Mouse (Mus musculus) myocyte (in vitro differentiated cells): ENCODE measurements around the gene Slc9a5. TPM values are rescaled to one million over a fixed set of nuclear protein-coding genes. Genes with fewer than 3 reads are reported as not detected.

Experiments
- H3K27me3 ChIP-seq: one replicate; pipeline ENCODE4 v1.6.1; 2011; ENCODE audit not compliant: control insufficient read depth, insufficient read depth, insufficient read length
- H3K36me3 ChIP-seq: one replicate; pipeline ENCODE4 v1.6.1; 2011; ENCODE audit not compliant: control insufficient read depth, insufficient read depth
- H3K4me2 ChIP-seq: one replicate; pipeline ENCODE4 v1.6.1; 2011; ENCODE audit warnings: low read depth, control low read depth
- H3K4me3 ChIP-seq: one replicate; pipeline ENCODE4 v1.5.1; 2011; ENCODE audit warnings: mild to moderate bottlenecking, control low read depth, moderate library complexity
- H3K79me2 ChIP-seq: one replicate; pipeline ENCODE4 v1.6.1; 2011; ENCODE audit not compliant: control insufficient read depth, insufficient read depth
- H3ac ChIP-seq: one replicate; pipeline ENCODE4 v1.6.1; 2011; ENCODE audit not compliant: control insufficient read depth, insufficient read length
- CEBPB ChIP-seq: IDR thresholded peaks from 2 replicates; pipeline ENCODE4 v1.6.1; 2011; ENCODE audit warnings: mild to moderate bottlenecking, moderate library complexity; ENCODE audit not compliant: poor library complexity, insufficient read depth, severe bottlenecking
- E2F4 ChIP-seq: IDR thresholded peaks from one replicate; pipeline ENCODE4 v1.6.1; 2011; ENCODE audit warnings: mild to moderate bottlenecking, control low read depth, moderate library complexity; ENCODE audit not compliant: insufficient read depth
- MAX ChIP-seq: IDR thresholded peaks from one replicate; pipeline ENCODE4 v1.6.1; 2011; ENCODE audit warnings: low read depth, mild to moderate bottlenecking, control low read depth
- MYOD1 ChIP-seq, 3 experiments: IDR thresholded peaks; one replicate each; pipeline ENCODE4 v1.6.1; 2011; ENCODE audit warnings: control low read depth in 2 of 3, low read depth in 2 of 3, mild to moderate bottlenecking in 2 of 3, moderate library complexity in 1 of 3; ENCODE audit not compliant: insufficient read length in 2 of 3, control insufficient read depth in 1 of 3
- MYOG ChIP-seq, 3 experiments: IDR thresholded peaks; one replicate each; pipeline ENCODE4 v1.6.1; 2011; ENCODE audit warnings: control low read depth in 2 of 3, low read depth in 2 of 3, mild to moderate bottlenecking in 2 of 3; ENCODE audit not compliant: insufficient read length in 2 of 3, control insufficient read depth in 1 of 3, insufficient read depth in 1 of 3
- POLR2A ChIP-seq: IDR thresholded peaks from one replicate; pipeline ENCODE4 v1.6.1; 2011; ENCODE audit warnings: low read depth, mild to moderate bottlenecking, control low read depth, moderate library complexity; ENCODE audit not compliant: insufficient read length
- POLR2AphosphoS2 ChIP-seq: IDR thresholded peaks from one replicate; pipeline ENCODE4 v1.6.1; 2011; ENCODE audit warnings: low read depth, control low read depth; ENCODE audit not compliant: insufficient read length
- REST ChIP-seq: IDR thresholded peaks from one replicate; pipeline ENCODE4 v1.6.1; 2011; ENCODE audit warnings: mild to moderate bottlenecking, control low read depth, moderate library complexity; ENCODE audit not compliant: insufficient read depth, insufficient read length
- SRF ChIP-seq: IDR thresholded peaks from one replicate; pipeline ENCODE4 v1.6.1; 2011; ENCODE audit warnings: low read depth; ENCODE audit not compliant: control insufficient read depth, insufficient read length
- TCF12 ChIP-seq: IDR thresholded peaks from one replicate; pipeline ENCODE4 v1.6.1; 2011; ENCODE audit warnings: mild to moderate bottlenecking, control low read depth; ENCODE audit not compliant: poor library complexity, insufficient read depth, severe bottlenecking
- TCF3 ChIP-seq: IDR thresholded peaks from one replicate; pipeline ENCODE4 v1.6.1; 2011; ENCODE audit warnings: low read depth, control low read depth; ENCODE audit not compliant: insufficient read length
- USF1 ChIP-seq: IDR thresholded peaks from one replicate; pipeline ENCODE4 v1.6.1; 2011; ENCODE audit warnings: low read depth, mild to moderate bottlenecking, control low read depth, moderate library complexity
- polyA plus RNA-seq: library from polyadenylated mRNA; unstranded; fragments of >200 nt; fragmentation: generic; extraction: Trizol; gene quantifications from one replicate; pipeline ENCODE4 v1.2.1, GENCODE M21; 2012; ENCODE audit warnings: missing spikeins

Gene Slc9a5
- polyA plus RNA-seq, 1 experiment = 6.2 TPM

DNA sequence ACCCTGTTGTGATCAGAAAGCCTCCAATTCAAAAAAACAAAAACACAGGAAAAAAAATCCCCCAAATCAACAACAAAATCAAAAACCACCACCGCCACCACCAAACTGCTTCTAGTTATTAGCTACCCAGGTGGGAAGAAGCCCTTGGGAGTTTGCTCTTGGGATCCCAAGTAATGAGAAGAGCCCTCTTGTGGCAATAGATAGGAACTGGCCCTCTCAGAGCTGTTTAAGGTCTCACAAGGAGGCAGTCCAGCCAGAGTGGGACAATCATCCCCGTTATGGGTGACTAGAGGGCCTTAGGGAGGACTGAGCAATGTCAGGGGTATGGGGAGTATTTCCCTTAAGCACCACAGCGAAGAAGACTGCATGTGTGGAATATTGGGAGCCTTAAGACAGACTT lies 49.1 kb downstream of the Slc9a5 start:
- Histone ChIP-seq H3K4me2 (no peak overlapping the region), H3K27me3 (no peaks in the 10 kb centered on the region), H3K36me3 (no peaks in the 10 kb centered on the region), H3K4me3 (no peak overlapping the region), H3ac (no peak overlapping the region), H3K79me2 (no peaks in the 10 kb centered on the region)
- no peak for TF ChIP-seq REST
- TF ChIP-seq E2F4 = no peak
- no peak for TF ChIP-seq POLR2A
- no peak for TF ChIP-seq TCF12
- TF ChIP-seq POLR2AphosphoS2 = no peak
- no peak for TF ChIP-seq USF1
- TF ChIP-seq MAX = no peak
- no peak for TF ChIP-seq TCF3
- TF ChIP-seq CEBPB = no peak
- no peak for TF ChIP-seq MYOG (IDR thresholded peaks at IDR 0.05; ENCODE audit: control insufficient read depth in 1 of 3, insufficient read depth in 1 of 3, insufficient read length in 2 of 3, low read depth in 2 of 3)
- TF ChIP-seq MYOD1 (IDR thresholded peaks at IDR 0.05; ENCODE audit: control insufficient read depth in 1 of 3, insufficient read length in 2 of 3, low read depth in 2 of 3) = no peak
- TF ChIP-seq SRF = no peak

DNA sequence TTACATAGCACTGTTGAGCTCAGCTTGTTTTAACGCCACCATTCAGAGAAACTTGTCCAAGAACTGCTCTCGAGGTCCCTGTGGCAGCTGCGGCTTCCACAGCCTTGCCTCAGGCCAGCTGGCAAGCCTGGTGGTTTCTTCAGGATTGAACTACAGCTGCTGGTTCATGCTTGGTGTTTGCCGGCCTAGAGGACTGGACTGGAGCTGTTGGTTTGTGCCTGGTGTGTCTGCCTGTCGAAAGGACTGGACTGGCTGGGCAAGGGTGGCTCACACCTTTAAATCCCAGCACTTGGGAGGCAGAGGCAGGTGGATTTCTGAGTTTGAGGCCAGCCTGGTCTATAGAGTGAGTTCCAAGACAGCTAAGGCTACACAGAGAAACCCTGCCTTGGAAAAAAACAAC lies 51.4 kb downstream of the Slc9a5 start:
- TF ChIP-seq MYOD1 (IDR thresholded peaks at IDR 0.05; ENCODE audit: control insufficient read depth in 1 of 3, insufficient read length in 2 of 3, low read depth in 2 of 3) = peak in 1 of 3 experiments; percentile 35
- TF ChIP-seq TCF12 = no peak
- peak in 2 of 3 experiments; percentile 4 to 25 for TF ChIP-seq MYOG (IDR thresholded peaks at IDR 0.05; ENCODE audit: control insufficient read depth in 1 of 3, insufficient read depth in 1 of 3, insufficient read length in 2 of 3, low read depth in 2 of 3)
- Histone ChIP-seq H3K36me3 (no peaks in the 10 kb centered on the region), H3ac (no peak overlapping the region), H3K27me3 (no peaks in the 10 kb centered on the region), H3K4me2 (no peak overlapping the region), H3K79me2 (no peaks in the 10 kb centered on the region), H3K4me3 (no peak overlapping the region)

- Histone ChIP-seq H3K4me3 (no peak overlapping the region), H3K36me3 (no peaks in the 10 kb centered on the region), H3K79me2 (no peaks in the 10 kb centered on the region), H3K27me3 (no peaks in the 10 kb centered on the region), H3ac (no peak overlapping the region), H3K4me2 (no peak overlapping the region)
- TF ChIP-seq POLR2AphosphoS2 (no peak), MYOD1 (IDR thresholded peaks at IDR 0.05; ENCODE audit: control insufficient read depth in 1 of 3, insufficient read length in 2 of 3, low read depth in 2 of 3) (no peak), SRF (no peak), USF1 (no peak), MAX (no peak), CEBPB (no peak), POLR2A (no peak), E2F4 (no peak), MYOG (IDR thresholded peaks at IDR 0.05; ENCODE audit: control insufficient read depth in 1 of 3, insufficient read depth in 1 of 3, insufficient read length in 2 of 3, low read depth in 2 of 3) (no peak), REST (no peak), TCF12 (no peak), TCF3 (no peak)
These were observed 54.8 kb downstream of the Slc9a5 start for GRCm38 (mm10) chr8:105403467-105403866.

GRCm38 (mm10) chr8:105404496-105404895 lies 55.9 kb downstream of the Slc9a5 start:
- H3K27me3 ChIP-seq = no peaks in the 10 kb centered on the region
- no peaks in the 10 kb centered on the region for H3K79me2 ChIP-seq
- no peak overlapping the region for H3ac ChIP-seq
- TF ChIP-seq MYOG (IDR thresholded peaks at IDR 0.05; ENCODE audit: control insufficient read depth in 1 of 3, insufficient read depth in 1 of 3, insufficient read length in 2 of 3, low read depth in 2 of 3) (no peak), USF1 (no peak), POLR2A (no peak), TCF12 (no peak), REST (no peak), MAX (no peak), POLR2AphosphoS2 (no peak), E2F4 (no peak), CEBPB (no peak), MYOD1 (IDR thresholded peaks at IDR 0.05; ENCODE audit: control insufficient read depth in 1 of 3, insufficient read length in 2 of 3, low read depth in 2 of 3) (no peak), SRF (no peak), TCF3 (no peak)
- no peak overlapping the region for H3K4me2 ChIP-seq
- H3K36me3 ChIP-seq = no peaks in the 10 kb centered on the region
- no peak overlapping the region for H3K4me3 ChIP-seq

DNA sequence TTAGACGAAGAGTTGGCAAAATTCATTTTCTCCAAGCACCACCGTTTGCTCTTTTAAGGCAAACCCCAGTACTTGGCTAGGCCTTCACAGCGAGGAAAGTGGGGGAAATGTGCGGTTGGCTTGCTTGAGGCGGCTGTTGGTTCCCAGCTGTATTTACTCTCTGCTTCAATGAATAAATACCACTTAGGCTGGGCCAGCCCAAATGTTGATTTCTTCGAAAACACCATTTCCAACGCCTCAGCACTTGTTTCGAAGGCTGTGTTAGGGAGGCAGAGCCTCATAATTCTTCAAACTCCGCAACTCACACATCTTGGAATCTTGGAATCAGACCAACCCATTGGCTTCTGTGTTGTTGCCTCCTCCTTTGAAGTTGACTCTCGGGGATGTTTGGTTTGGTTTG lies 57.8 kb downstream of the Slc9a5 start:
- Histone ChIP-seq H3ac (no peak overlapping the region), H3K27me3 (no peaks in the 10 kb centered on the region), H3K4me2 (no peak overlapping the region), H3K4me3 (no peak overlapping the region), H3K79me2 (no peaks in the 10 kb centered on the region), H3K36me3 (no peaks in the 10 kb centered on the region)
- no peak for TF ChIP-seq E2F4
- TF ChIP-seq SRF = no peak
- TF ChIP-seq TCF12 = no peak
- no peak for TF ChIP-seq MAX
- TF ChIP-seq POLR2AphosphoS2 = no peak
- TF ChIP-seq MYOD1 (IDR thresholded peaks at IDR 0.05; ENCODE audit: control insufficient read depth in 1 of 3, insufficient read length in 2 of 3, low read depth in 2 of 3) = no peak
- no peak for TF ChIP-seq CEBPB
- no peak for TF ChIP-seq MYOG (IDR thresholded peaks at IDR 0.05; ENCODE audit: control insufficient read depth in 1 of 3, insufficient read depth in 1 of 3, insufficient read length in 2 of 3, low read depth in 2 of 3)
- no peak for TF ChIP-seq POLR2A
- no peak for TF ChIP-seq REST
